Mouse (Mus musculus) retina, embryonic 14.5 days (tissue): ENCODE results near the gene Inpp5a.

Experiments
- DNase-seq: peaks from one replicate; pipeline ENCODE4 v3.0.0-alpha.2; 2015; ENCODE audit warnings: low spot score

Inpp5a gene

GRCm38 (mm10) chr7:139388670-139389212 lies at the start of gene Inpp5a:
Inpp5a (plus strand) TSS chr7:139389109.
- DNase-seq, result peak; percentile 99

DNA sequence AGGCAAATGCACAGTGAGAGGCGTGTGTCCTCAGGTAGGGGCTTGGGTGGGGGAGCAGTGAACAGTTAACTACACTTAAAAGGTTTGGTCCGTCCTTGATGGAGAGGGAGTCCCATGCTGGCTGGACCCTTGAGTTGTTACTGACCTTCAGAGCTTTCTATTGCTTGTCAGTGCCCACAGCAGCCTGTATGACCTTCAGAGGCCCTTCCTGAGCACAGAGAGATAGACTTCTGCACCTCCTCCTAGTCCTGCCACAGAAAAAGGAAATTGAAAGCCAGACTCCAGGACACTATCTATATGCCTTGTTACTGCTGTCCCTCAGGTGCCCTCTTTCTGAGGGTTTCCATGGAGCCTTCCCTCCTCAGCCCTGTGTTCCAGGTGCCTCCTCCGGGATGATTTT lies 49.7 kb upstream of the Inpp5a start:
- DNase-seq, result no peak

- no peak for DNase-seq
Observed at GRCm38 (mm10) chr7:139341020-139341660, 47.8 kb upstream of the Inpp5a start.

- no peak for DNase-seq
Observed at GRCm38 (mm10) chr7:139342809-139343208, 46.1 kb upstream of the Inpp5a start.

- no peak for DNase-seq
Observed at GRCm38 (mm10) chr7:139347051-139347450, 41.9 kb upstream of the Inpp5a start.

DNA sequence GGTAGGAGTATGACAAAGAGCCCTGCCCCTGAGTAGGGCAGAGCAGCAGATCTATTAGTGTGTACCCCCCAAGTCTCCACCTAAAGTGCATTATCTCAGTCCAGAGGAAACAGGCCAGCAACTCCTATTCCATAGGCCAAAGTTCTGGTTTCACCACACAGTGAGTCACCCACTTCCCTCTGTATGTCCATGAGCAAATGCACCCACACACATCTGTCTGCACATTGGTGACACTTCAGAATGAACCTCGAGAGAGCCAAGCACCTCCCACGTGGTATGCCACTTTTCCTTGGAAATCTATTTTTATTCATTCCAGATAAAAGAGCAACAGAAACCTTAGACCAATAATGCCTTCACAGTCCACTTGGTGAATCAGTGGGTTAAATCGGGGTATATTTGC lies 38.3 kb upstream of the Inpp5a start:
- no peak for DNase-seq

- DNase-seq, result no peak
Observed at GRCm38 (mm10) chr7:139354370-139355139, 34.4 kb upstream of the Inpp5a start.

- no peak for DNase-seq
Observed at GRCm38 (mm10) chr7:139357043-139357442, 31.9 kb upstream of the Inpp5a start.

DNA sequence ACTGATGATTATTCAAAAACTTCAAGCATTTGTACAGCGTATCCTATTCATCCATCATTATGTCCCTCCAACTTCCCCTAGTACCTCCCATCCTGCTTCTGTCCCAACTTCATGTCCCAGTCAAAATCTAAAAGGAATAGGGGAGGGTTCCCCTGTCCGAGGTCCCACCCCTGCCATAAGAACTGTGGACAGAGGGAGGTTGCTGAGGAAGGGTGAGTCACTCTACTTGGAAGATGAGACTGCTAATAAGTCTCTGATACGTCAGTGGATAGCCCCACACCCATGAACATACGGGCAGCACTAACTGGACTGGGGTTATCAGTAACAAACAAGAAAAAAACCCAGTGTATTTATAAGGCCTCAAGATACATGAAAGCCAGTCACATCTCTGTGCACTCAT lies 29.0 kb upstream of the Inpp5a start:
- no peak for DNase-seq

GRCm38 (mm10) chr7:139360890-139361559 lies 27.9 kb upstream of the Inpp5a start:
- no peak for DNase-seq

GRCm38 (mm10) chr7:139361799-139362198 lies 27.1 kb upstream of the Inpp5a start:
- no peak for DNase-seq

DNA sequence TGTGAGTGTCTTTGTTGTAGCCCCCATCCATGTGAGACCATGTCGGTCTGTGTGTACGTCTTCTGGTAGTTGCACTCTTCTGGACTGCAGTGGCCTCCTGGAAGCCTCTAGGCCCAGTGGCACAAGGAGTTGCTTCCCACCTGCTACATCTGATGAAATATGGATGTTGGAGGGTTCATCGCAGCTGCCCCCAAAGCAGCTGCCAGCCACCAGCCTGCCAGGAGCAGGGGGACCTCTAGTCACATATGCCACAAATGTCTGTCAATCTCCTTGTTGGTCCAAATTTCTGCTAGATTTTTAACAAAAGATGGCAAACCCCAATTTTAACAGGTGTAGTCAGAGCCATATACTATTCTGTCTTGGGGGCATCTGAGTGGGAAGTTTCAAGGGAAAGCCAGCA lies 26.4 kb upstream of the Inpp5a start:
- DNase-seq, result no peak

DNA sequence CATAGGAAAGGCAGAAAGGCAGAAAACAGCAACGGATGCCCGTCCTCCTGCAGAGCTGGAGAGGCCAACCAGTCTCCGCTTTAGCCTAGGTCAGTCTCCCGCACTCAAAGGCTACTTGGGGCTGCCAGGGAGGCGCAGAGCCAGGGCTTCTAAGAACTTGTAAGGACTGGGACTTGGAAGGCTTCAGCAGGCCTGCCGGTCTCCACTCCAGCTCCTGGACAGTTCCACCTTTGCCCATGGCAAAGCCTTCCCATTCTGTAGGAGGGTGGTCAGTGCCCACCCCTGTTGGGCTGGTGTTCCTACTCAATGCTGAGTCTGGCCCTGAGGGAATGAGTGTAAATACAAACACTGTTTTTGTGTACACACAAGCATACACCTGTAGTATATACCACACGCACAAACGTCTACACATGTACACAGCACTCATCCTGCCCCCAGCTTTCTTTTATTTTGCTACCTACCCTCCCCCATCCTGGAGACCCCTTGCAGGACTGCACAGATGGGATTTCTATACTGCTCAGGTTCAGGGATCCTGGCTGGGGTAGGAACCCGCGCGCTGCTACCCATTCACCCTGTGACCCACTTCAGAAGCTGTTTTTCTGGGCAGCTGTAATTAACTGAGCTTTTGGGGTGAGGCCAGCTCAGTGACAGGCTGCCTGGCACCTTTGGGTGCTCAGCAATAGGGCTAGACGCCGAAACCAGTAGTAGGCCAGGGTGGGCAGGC lies 25.5 kb upstream of the Inpp5a start:
- DNase-seq, result peak; percentile 18

DNA sequence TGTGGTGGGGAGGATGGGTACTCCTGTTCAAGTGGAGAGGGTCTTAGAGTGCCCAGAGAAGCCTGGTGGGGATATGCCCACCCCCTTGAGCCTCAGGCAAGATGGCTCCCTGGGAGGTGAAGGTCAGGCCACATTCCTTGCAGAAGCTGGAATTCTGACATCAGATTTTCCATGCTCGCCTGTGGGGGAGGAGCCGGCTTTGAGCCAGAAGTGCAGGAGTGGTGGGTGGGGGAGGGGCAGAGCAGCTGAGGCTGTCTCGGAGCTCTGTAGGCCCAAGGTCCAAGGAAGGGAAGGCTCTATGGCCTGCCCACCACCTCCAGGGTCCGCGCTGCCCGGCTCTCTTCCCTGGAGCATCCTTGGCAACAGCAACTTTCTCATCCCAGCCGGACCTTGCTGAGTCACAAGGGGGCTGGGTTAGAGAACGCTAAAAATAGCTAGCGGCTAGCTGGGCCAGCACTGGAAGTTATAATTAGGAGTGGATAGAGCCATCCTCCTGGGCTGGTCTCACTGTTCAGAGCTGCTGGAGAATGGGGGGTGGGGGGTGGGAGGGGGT lies 24.8 kb upstream of the Inpp5a start:
- peak; percentile 80 for DNase-seq

DNA sequence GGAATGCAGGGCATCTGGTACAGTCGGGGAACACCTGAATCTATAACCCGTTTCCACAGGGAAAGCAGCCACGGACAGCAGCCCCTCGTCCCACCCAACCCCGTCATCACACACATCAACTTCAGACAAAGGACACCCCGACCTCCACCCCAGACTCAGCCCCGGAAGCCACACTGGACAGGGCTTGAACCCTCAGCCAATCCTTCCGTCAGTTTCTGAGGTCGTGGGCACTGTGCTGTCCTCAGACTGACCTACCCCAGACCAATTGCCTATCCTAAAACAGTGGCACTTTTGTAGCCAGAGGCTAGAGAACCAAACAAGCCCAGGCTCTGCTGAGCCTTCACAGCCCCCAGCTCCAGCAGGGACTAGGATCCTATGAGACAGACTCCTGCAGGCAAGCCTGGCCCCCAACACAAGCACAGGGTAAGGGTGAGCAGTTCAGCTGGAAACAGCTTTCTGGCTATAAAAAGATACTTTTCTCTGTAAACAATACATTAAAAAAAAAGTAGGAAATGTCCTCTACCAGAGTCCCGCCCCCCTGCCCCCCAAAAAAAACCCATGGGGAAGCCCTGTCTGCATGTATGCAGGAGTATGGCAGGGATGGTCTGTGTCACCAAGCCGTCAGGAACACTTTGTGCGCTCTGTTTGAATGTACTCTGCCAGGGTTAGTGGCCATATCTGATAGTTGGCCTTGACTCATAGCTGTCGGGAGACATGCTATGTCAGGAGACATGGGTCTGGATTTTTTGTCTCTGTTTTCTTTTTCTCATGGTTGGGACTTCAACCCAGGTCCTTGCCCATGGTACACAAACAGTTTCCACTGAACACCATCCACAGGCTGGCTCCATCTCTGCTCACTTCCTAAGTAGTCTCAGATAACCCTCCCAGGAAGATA lies 23.7 kb upstream of the Inpp5a start:
- DNase-seq, result no peak

DNA sequence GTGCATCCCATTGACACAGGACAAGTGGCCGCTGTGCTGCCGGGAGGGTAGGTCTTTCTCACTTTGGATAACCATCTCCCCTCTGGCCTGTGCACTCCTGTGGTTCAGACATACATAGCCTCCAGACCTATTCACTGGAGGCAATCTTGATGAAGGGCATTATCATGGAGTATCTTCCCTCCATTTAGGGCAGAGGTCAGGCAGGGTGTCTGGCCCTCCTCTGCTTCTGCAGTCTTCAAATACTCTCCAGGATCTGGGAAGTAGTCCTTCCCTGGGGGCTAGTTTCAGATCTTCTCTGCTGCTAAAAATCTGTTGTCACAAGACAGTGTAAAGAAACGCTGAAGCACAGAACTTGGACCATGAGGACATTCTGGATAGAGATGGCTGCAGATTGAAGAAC lies 22.8 kb upstream of the Inpp5a start:
- DNase-seq, result no peak

- no peak for DNase-seq
Observed at GRCm38 (mm10) chr7:139366549-139366948, 22.4 kb upstream of the Inpp5a start.

DNA sequence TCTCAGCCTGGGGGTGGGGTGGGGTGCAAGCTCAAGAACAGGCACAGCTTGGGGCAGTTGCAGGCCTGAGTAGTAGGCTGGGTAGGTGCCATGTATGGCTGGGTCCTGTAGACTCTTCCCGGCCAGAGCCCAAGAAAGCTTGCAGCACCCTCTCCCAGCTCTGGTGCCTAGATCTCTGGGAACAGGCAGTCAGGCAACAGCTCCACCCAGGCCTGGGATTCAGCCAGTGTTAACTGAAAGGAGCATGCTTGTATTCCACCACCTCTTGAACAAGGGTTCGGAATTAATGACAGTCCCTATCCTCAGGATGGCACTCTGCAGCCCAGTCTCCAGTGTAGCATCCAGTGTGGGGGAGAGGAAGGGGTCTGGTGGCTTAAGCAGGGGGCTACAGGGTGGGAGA lies 20.7 kb upstream of the Inpp5a start:
- DNase-seq, result no peak

DNA sequence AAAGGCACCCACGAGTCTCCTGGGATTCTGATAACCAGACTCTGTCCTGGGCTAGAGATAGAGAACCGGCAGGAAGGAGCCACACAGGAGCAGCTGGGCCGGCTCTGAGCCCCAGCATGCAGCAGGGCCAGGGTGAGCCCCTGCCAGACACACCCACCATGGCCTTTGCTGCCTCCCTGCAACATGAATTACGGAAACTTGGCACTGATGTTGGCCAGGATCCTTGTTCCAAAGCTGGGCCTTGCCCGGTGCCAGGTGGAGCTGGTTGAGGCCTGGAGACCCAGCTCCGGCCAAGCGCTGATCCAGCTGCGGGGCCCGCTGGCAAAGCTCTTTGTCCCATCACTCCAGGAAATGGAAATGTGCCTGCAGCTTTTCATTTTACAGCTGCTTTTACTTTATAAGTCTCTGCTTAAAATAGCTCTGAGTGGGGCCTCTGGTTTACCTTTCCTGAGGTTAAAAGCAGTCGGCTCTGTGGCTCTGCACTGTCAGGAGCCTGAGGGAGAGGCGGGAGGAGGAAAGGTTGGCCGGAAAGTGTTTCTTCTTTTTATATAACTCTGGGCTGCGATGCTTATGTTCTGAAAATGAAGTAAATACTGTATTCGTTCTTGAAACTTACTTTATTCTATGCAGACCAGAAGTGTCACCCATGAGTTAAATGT lies 20.1 kb upstream of the Inpp5a start:
- DNase-seq, result no peak

DNA sequence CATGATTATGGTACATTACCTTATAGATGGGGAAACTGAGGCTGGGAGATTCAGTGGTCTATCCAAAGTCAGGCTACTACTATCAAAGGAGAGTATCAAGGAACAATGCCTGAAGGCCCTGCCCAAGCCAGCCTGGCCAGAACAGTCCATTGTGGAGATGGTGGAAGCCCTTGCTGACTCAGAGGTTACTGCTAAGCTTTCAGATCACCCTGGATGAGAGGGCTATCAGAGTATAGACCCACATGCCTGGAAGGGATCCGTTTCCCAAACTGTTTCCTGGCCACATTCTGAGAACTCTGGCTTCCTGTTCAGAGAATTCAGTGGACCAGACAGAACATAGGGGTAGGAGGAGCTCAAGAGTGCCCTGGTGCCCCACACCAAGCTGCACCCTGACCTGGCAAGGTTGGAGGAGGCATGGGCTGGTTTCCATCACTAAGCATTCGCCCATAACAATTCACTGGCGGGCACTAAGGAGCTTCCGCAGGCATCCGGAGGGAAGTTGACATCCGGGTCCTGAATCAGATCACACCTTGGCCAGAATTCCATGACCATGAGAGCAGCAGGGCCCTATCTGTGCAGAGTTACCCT lies 19.3 kb upstream of the Inpp5a start:
- DNase-seq, result no peak
